Mouse (Mus musculus): ENCODE measurements at regions not wholly inside any gene's neighbourhood (a gene's known extent, or its start where the extent isn't known, plus 50 kb on each side); places are given as distances from the start of the nearest gene placed in this dataset.

- no peak for DNase-seq (ENCODE audit: low read depth in 2 of 2, low spot score in 2 of 2)
Measured at GRCm38 (mm10) chr2:30743976-30744620, 59.4 kb downstream of the 1700001O22Rik start.

GRCm38 (mm10) chr2:30743265-30743846 lies 60.1 kb downstream of the 1700001O22Rik start:
- no peak for DNase-seq (ENCODE audit: low read depth in 2 of 2, low spot score in 2 of 2)

GRCm38 (mm10) chr2:30741450-30741849 lies 62.0 kb downstream of the 1700001O22Rik start:
- no peak for DNase-seq (ENCODE audit: low read depth in 2 of 2, low spot score in 2 of 2)

- DNase-seq (ENCODE audit: low read depth in 2 of 2, low spot score in 2 of 2) = no peak
Measured at GRCm38 (mm10) chr2:30737759-30738158, 65.7 kb downstream of the 1700001O22Rik start.

- DNase-seq (ENCODE audit: low read depth in 2 of 2, low spot score in 2 of 2) = no peak
Measured at GRCm38 (mm10) chr2:30736705-30737104, 66.8 kb downstream of the 1700001O22Rik start.

GRCm38 (mm10) chr2:30736236-30736635 lies 67.2 kb downstream of the 1700001O22Rik start:
- no peak for DNase-seq (ENCODE audit: low read depth in 2 of 2, low spot score in 2 of 2)

- no peak for DNase-seq (ENCODE audit: low read depth in 2 of 2, low spot score in 2 of 2)
Measured at GRCm38 (mm10) chr2:30733853-30734252, 69.6 kb downstream of the 1700001O22Rik start.

GRCm38 (mm10) chr2:30731832-30732231 lies 71.6 kb downstream of the 1700001O22Rik start:
- DNase-seq (ENCODE audit: low read depth in 2 of 2, low spot score in 2 of 2) = no peak

GRCm38 (mm10) chr2:30727948-30728347 lies 75.5 kb downstream of the 1700001O22Rik start:
- peak; percentile 39 to 47 for DNase-seq (ENCODE audit: low read depth in 2 of 2, low spot score in 2 of 2)

- no peak for DNase-seq (ENCODE audit: low read depth in 2 of 2, low spot score in 2 of 2)
Measured at GRCm38 (mm10) chr2:30725601-30726489, 77.6 kb downstream of the 1700001O22Rik start.

- no peak for DNase-seq (ENCODE audit: low read depth in 2 of 2, low spot score in 2 of 2)
Measured at GRCm38 (mm10) chr2:30725186-30725585, 78.3 kb downstream of the 1700001O22Rik start.

- DNase-seq (ENCODE audit: low read depth in 2 of 2, low spot score in 2 of 2) = no peak
Measured at GRCm38 (mm10) chr2:30724521-30724920, 78.9 kb downstream of the 1700001O22Rik start.

GRCm38 (mm10) chr2:30723059-30723587 lies 80.3 kb downstream of the 1700001O22Rik start:
- DNase-seq (ENCODE audit: low read depth in 2 of 2, low spot score in 2 of 2) = no peak

- no peak for DNase-seq (ENCODE audit: low read depth in 2 of 2, low spot score in 2 of 2)
Measured at GRCm38 (mm10) chr2:30722263-30723050, 81.0 kb downstream of the 1700001O22Rik start.

- no peak for DNase-seq (ENCODE audit: low read depth in 2 of 2, low spot score in 2 of 2)
Measured at GRCm38 (mm10) chr2:30721473-30722262, 81.8 kb downstream of the 1700001O22Rik start.

GRCm38 (mm10) chr2:30721048-30721461 lies 82.4 kb downstream of the 1700001O22Rik start:
- no peak for DNase-seq (ENCODE audit: low read depth in 2 of 2, low spot score in 2 of 2)

GRCm38 (mm10) chr2:30720291-30720690 lies 83.2 kb downstream of the 1700001O22Rik start:
- DNase-seq (ENCODE audit: low read depth in 2 of 2, low spot score in 2 of 2) = no peak

- no peak for DNase-seq (ENCODE audit: low read depth in 2 of 2, low spot score in 2 of 2)
Measured at GRCm38 (mm10) chr2:30719611-30720290, 83.7 kb downstream of the 1700001O22Rik start.

- peak in 1 of 2 experiments; percentile 23 for DNase-seq (ENCODE audit: low read depth in 2 of 2, low spot score in 2 of 2)
Measured at GRCm38 (mm10) chr2:30718741-30719381, 84.6 kb downstream of the 1700001O22Rik start.

Data from CD8-positive naive resting alpha-beta T cell, adult 2 months (primary cell).